Mouse (Mus musculus): Measurements from ENCODE around the gene Ntm. TPM values are rescaled to one million over a fixed set of nuclear protein-coding genes. Genes with fewer than 3 reads are reported as not detected.

The Ntm gene
- polyA plus RNA-seq, 1 experiment from 2014 or later, result 14.3 TPM

GRCm38 (mm10) chr9:29834911-29835310, 128.0 kb downstream of the Ntm start:
- ATAC-seq (replicated peaks; ENCODE audit: low FRiP score) (no peak), DNase-seq (ENCODE audit: low spot score) (no peak)
- Histone ChIP-seq H3K9me3 (ENCODE audit: control insufficient read depth, low read length) (no peaks in the 10 kb centered on the region), H3K4me3 (ENCODE audit: low read depth, low read length) (no peak overlapping the region), H3K27ac (ENCODE audit: low read depth, low read length) (no peak overlapping the region), H3K9ac (ENCODE audit: low read length) (no peak overlapping the region), H3K36me3 (ENCODE audit: control insufficient read depth, insufficient read depth, low read length) (no peaks in the 10 kb centered on the region), H3K4me1 (replicated peaks; ENCODE audit: control insufficient read depth, insufficient read depth, low read length) (peaks cover 15% of the 10 kb centered on the region), H3K4me2 (ENCODE audit: low read depth, low read length, severe bottlenecking) (no peak overlapping the region), H3K27me3 (ENCODE audit: control insufficient read depth, insufficient read depth, low read length) (no peaks in the 10 kb centered on the region)
- WGBS, result 72% methylated on average over 5 of the region's 5 CpGs

GRCm38 (mm10) chr9:29833781-29834180, 129.2 kb downstream of the Ntm start:
- peak overlapping the region; percentile 50 for H3K27ac ChIP-seq (ENCODE audit: low read depth, low read length)
- H3K36me3 ChIP-seq (ENCODE audit: control insufficient read depth, insufficient read depth, low read length), result no peaks in the 10 kb centered on the region
- H3K4me1 ChIP-seq (replicated peaks; ENCODE audit: control insufficient read depth, insufficient read depth, low read length), result peaks cover 15% of the 10 kb centered on the region
- H3K9me3 ChIP-seq (ENCODE audit: control insufficient read depth, low read length), result no peaks in the 10 kb centered on the region
- no peaks in the 10 kb centered on the region for H3K27me3 ChIP-seq (ENCODE audit: control insufficient read depth, insufficient read depth, low read length)
- DNase-seq (ENCODE audit: low spot score), result peak; percentile 52
- H3K4me2 ChIP-seq (ENCODE audit: low read depth, low read length, severe bottlenecking), result no peak overlapping the region
- no peak overlapping the region for H3K4me3 ChIP-seq (ENCODE audit: low read depth, low read length)
- 32% methylated on average over 2 of the region's 2 CpGs for WGBS
- no peak for ATAC-seq (replicated peaks; ENCODE audit: low FRiP score)
- H3K9ac ChIP-seq (ENCODE audit: low read length), result no peak overlapping the region

- WGBS, result 71% methylated on average over 5 of the region's 5 CpGs
- Histone ChIP-seq H3K9ac (ENCODE audit: low read length) (no peak overlapping the region), H3K36me3 (ENCODE audit: control insufficient read depth, insufficient read depth, low read length) (no peaks in the 10 kb centered on the region), H3K4me3 (ENCODE audit: low read depth, low read length) (no peak overlapping the region), H3K4me1 (replicated peaks; ENCODE audit: control insufficient read depth, insufficient read depth, low read length) (no peaks in the 10 kb centered on the region), H3K27me3 (ENCODE audit: control insufficient read depth, insufficient read depth, low read length) (no peaks in the 10 kb centered on the region), H3K27ac (ENCODE audit: low read depth, low read length) (no peak overlapping the region), H3K9me3 (ENCODE audit: control insufficient read depth, low read length) (no peaks in the 10 kb centered on the region), H3K4me2 (ENCODE audit: low read depth, low read length, severe bottlenecking) (no peak overlapping the region)
- DNase-seq (ENCODE audit: low spot score) (peak; percentile 20), ATAC-seq (replicated peaks; ENCODE audit: low FRiP score) (no peak)
These were observed 135.7 kb downstream of the Ntm start for GRCm38 (mm10) chr9:29827240-29827660.

GRCm38 (mm10) chr9:29825236-29825635, 137.7 kb downstream of the Ntm start:
- Histone ChIP-seq H3K4me3 (ENCODE audit: low read depth, low read length) (no peak overlapping the region), H3K27me3 (ENCODE audit: control insufficient read depth, insufficient read depth, low read length) (no peaks in the 10 kb centered on the region), H3K27ac (ENCODE audit: low read depth, low read length) (no peak overlapping the region), H3K36me3 (ENCODE audit: control insufficient read depth, insufficient read depth, low read length) (no peaks in the 10 kb centered on the region), H3K9me3 (ENCODE audit: control insufficient read depth, low read length) (no peaks in the 10 kb centered on the region), H3K4me1 (replicated peaks; ENCODE audit: control insufficient read depth, insufficient read depth, low read length) (no peaks in the 10 kb centered on the region), H3K4me2 (ENCODE audit: low read depth, low read length, severe bottlenecking) (no peak overlapping the region), H3K9ac (ENCODE audit: low read length) (no peak overlapping the region)
- WGBS, result 77% methylated on average over 5 of the region's 5 CpGs
- no peak for ATAC-seq (replicated peaks; ENCODE audit: low FRiP score)
- DNase-seq (ENCODE audit: low spot score), result no peak

- no peaks in the 10 kb centered on the region for H3K4me1 ChIP-seq (replicated peaks; ENCODE audit: control insufficient read depth, insufficient read depth, low read length)
- ATAC-seq (replicated peaks; ENCODE audit: low FRiP score), result no peak
- no peaks in the 10 kb centered on the region for H3K27me3 ChIP-seq (ENCODE audit: control insufficient read depth, insufficient read depth, low read length)
- H3K9ac ChIP-seq (ENCODE audit: low read length), result no peak overlapping the region
- H3K4me3 ChIP-seq (ENCODE audit: low read depth, low read length), result no peak overlapping the region
- H3K27ac ChIP-seq (ENCODE audit: low read depth, low read length), result no peak overlapping the region
- WGBS, result 83% methylated on average over 4 of the region's 4 CpGs
- peak; percentile 35 for DNase-seq (ENCODE audit: low spot score)
- no peak overlapping the region for H3K4me2 ChIP-seq (ENCODE audit: low read depth, low read length, severe bottlenecking)
- H3K9me3 ChIP-seq (ENCODE audit: control insufficient read depth, low read length), result no peaks in the 10 kb centered on the region
- H3K36me3 ChIP-seq (ENCODE audit: control insufficient read depth, insufficient read depth, low read length), result no peaks in the 10 kb centered on the region
These were observed 139.2 kb downstream of the Ntm start for GRCm38 (mm10) chr9:29823716-29824115.

- H3K4me2 ChIP-seq (ENCODE audit: low read depth, low read length, severe bottlenecking), result no peak overlapping the region
- H3K4me1 ChIP-seq (replicated peaks; ENCODE audit: control insufficient read depth, insufficient read depth, low read length), result no peaks in the 10 kb centered on the region
- DNase-seq (ENCODE audit: low spot score) (no peak), ATAC-seq (replicated peaks; ENCODE audit: low FRiP score) (no peak)
- WGBS, result 90% methylated on average over 5 of the region's 5 CpGs
- H3K27ac ChIP-seq (ENCODE audit: low read depth, low read length), result no peak overlapping the region
- H3K9me3 ChIP-seq (ENCODE audit: control insufficient read depth, low read length), result no peaks in the 10 kb centered on the region
- H3K27me3 ChIP-seq (ENCODE audit: control insufficient read depth, insufficient read depth, low read length), result no peaks in the 10 kb centered on the region
- no peak overlapping the region for H3K4me3 ChIP-seq (ENCODE audit: low read depth, low read length)
- no peak overlapping the region for H3K9ac ChIP-seq (ENCODE audit: low read length)
- no peaks in the 10 kb centered on the region for H3K36me3 ChIP-seq (ENCODE audit: control insufficient read depth, insufficient read depth, low read length)
These were observed 150.3 kb downstream of the Ntm start for GRCm38 (mm10) chr9:29812685-29813084.

GRCm38 (mm10) chr9:29806790-29807189, 156.2 kb downstream of the Ntm start:
- Histone ChIP-seq H3K9me3 (ENCODE audit: control insufficient read depth, low read length) (no peaks in the 10 kb centered on the region), H3K9ac (ENCODE audit: low read length) (no peak overlapping the region), H3K27ac (ENCODE audit: low read depth, low read length) (peak overlapping the region; percentile 14; the same call in 1 of the 2 replicates), H3K36me3 (ENCODE audit: control insufficient read depth, insufficient read depth, low read length) (no peaks in the 10 kb centered on the region), H3K4me1 (replicated peaks; ENCODE audit: control insufficient read depth, insufficient read depth, low read length) (peaks cover 20% of the 10 kb centered on the region), H3K4me2 (ENCODE audit: low read depth, low read length, severe bottlenecking) (no peak overlapping the region), H3K4me3 (ENCODE audit: low read depth, low read length) (no peak overlapping the region), H3K27me3 (ENCODE audit: control insufficient read depth, insufficient read depth, low read length) (no peaks in the 10 kb centered on the region)
- WGBS, result 8% methylated on average over 3 of the region's 3 CpGs
- ATAC-seq (replicated peaks; ENCODE audit: low FRiP score) (peak; percentile 25; the same call in 1 of the 2 replicates), DNase-seq (ENCODE audit: low spot score) (no peak)

- no peak for ATAC-seq (replicated peaks; ENCODE audit: low FRiP score)
- 92% methylated on average over 9 of the region's 9 CpGs for WGBS
- H3K4me2 ChIP-seq (ENCODE audit: low read depth, low read length, severe bottlenecking), result no peak overlapping the region
These were observed 158.5 kb downstream of the Ntm start for GRCm38 (mm10) chr9:29804483-29804882.

GRCm38 (mm10) chr9:29803738-29804285, 159.1 kb downstream of the Ntm start:
- Histone ChIP-seq H3K4me2 (ENCODE audit: low read depth, low read length, severe bottlenecking) (no peak overlapping the region), H3K27ac (ENCODE audit: low read depth, low read length) (no peak overlapping the region; the same call in 1 of the 2 replicates), H3K9me3 (ENCODE audit: control insufficient read depth, low read length) (no peaks in the 10 kb centered on the region), H3K9ac (ENCODE audit: low read length) (no peak overlapping the region; the same call in 1 of the 2 replicates), H3K4me1 (replicated peaks; ENCODE audit: control insufficient read depth, insufficient read depth, low read length) (peaks cover 20% of the 10 kb centered on the region), H3K27me3 (ENCODE audit: control insufficient read depth, insufficient read depth, low read length) (no peaks in the 10 kb centered on the region), H3K36me3 (ENCODE audit: control insufficient read depth, insufficient read depth, low read length) (no peaks in the 10 kb centered on the region), H3K4me3 (ENCODE audit: low read depth, low read length) (no peak overlapping the region)
- no peak for DNase-seq (ENCODE audit: low spot score)
- ATAC-seq (replicated peaks; ENCODE audit: low FRiP score), result 0 out of 2 replicates have a peak, but pooled peaks have one; percentile 25
- 50% methylated on average over 4 of the region's 4 CpGs for WGBS

More at GRCm38 (mm10) chr9:29804483-29804882, 158.5 kb downstream of the Ntm start:
- DNase-seq (ENCODE audit: low spot score), result no peak
- Histone ChIP-seq H3K4me3 (ENCODE audit: low read depth, low read length) (no peak overlapping the region), H3K27ac (ENCODE audit: low read depth, low read length) (no peak overlapping the region), H3K36me3 (ENCODE audit: control insufficient read depth, insufficient read depth, low read length) (no peaks in the 10 kb centered on the region), H3K9ac (ENCODE audit: low read length) (no peak overlapping the region), H3K4me1 (replicated peaks; ENCODE audit: control insufficient read depth, insufficient read depth, low read length) (peaks cover 20% of the 10 kb centered on the region), H3K9me3 (ENCODE audit: control insufficient read depth, low read length) (no peaks in the 10 kb centered on the region), H3K27me3 (ENCODE audit: control insufficient read depth, insufficient read depth, low read length) (no peaks in the 10 kb centered on the region)

All from forebrain, embryonic 11.5 days (tissue).